Mouse (Mus musculus): ENCODE results near the gene Olfr920. TPM values are rescaled to one million over a fixed set of nuclear protein-coding genes. Genes with fewer than 3 reads are reported as not detected.

Olfr920 gene
- not detected for total RNA-seq (2023)

GRCm38 (mm10) chr9:38751999-38752398 is at the start of gene Olfr920:
Gene Olfr920 (plus strand): TSS chr9:38752299.

DNA sequence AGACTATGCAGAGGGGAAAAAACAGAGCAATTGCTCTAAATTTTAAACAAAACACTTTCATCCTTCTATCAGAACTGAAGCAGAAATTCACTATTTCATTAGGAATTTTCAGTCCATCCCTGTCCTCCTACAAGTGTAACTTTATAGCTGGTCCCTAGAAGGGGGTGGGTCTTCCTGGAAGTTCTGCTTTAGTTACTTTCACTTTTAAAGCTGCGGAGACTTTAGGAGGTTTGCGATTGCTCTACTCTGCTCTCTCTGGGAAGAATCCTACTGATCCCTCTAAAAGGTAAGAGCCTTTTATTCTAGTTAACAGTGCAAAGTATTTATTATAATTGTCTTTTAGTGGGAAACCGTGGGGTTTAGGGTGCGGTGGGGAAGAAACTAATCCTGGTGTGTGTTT is 34.0 kb upstream of the Olfr920 start, which contains the start of gene Vwa5a:
TSS of gene Vwa5a (plus strand) at position 167 of the 400 bp plus-strand sequence.

DNA sequence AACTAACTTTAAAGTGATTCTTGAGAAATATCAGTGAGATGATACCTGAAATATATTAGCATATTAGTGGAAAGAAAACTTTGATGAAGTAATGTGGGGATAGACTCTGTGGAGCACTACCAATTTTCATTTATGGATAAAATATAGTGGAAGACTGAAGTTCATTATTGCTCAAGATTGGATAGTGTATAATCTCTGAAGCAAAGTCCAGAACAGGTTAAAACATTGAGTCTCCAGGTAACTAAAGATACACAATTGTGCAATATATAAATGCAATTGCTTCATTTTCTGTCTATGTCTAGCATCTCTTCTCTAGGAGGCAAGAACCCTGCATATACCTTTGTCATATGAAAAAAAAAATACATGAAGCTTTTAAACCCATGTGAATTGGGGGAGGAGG is 20.7 kb downstream of the Olfr920 start, which contains the start of gene Olfr921:
TSS of gene Olfr921 (plus strand) at position 301 of the 400 bp plus-strand sequence.

Other genes starting within 250 kb of the Olfr920 start
- gene Olfr911-ps1, start 230.7 kb upstream of the Olfr920 start, total RNA-seq (2023) = not detected
- gene Olfr910, start 214.4 kb upstream of the Olfr920 start, total RNA-seq (2023) = not detected
- not detected for gene Olfr912, start 172.1 kb upstream of the Olfr920 start, total RNA-seq (2023)
- not detected for gene Olfr913, start 159.5 kb upstream of the Olfr920 start, total RNA-seq (2023)
- not detected for gene Olfr914, start 147.2 kb upstream of the Olfr920 start, total RNA-seq (2023)
- not detected for gene Olfr916, start 92.4 kb upstream of the Olfr920 start, total RNA-seq (2023)
- gene Olfr917, start 86.5 kb upstream of the Olfr920 start, total RNA-seq (2023) = not detected
- not detected for gene Olfr918, start 77.7 kb upstream of the Olfr920 start, total RNA-seq (2023)
- gene Olfr919, start 48.6 kb upstream of the Olfr920 start, total RNA-seq (2023) = not detected
- gene Vwa5a, start 34.0 kb upstream of the Olfr920 start, total RNA-seq (2023) = 1 to 10 TPM; 6.2 to 9.1 TPM
- not detected for gene Olfr921, start 20.8 kb downstream of the Olfr920 start, total RNA-seq (2023)
- not detected for gene Olfr922, start 62.3 kb downstream of the Olfr920 start, total RNA-seq (2023)
- not detected for gene Olfr923, start 74.2 kb downstream of the Olfr920 start, total RNA-seq (2023)
- gene Olfr924, start 92.2 kb downstream of the Olfr920 start, total RNA-seq (2023) = not detected
- not detected for gene Olfr26, start 102.8 kb downstream of the Olfr920 start, total RNA-seq (2023)
- not detected for gene Olfr926, start 124.8 kb downstream of the Olfr920 start, total RNA-seq (2023)
- not detected for gene Olfr930, start 177.5 kb downstream of the Olfr920 start, total RNA-seq (2023)
- not detected for gene Olfr933, start 220.0 kb downstream of the Olfr920 start, total RNA-seq (2023)
- not detected for gene Olfr934, start 236.0 kb downstream of the Olfr920 start, total RNA-seq (2023)
- not detected for gene Olfr935, start 247.4 kb downstream of the Olfr920 start, total RNA-seq (2023)

All from B cell, adult 67 days (primary cell).